Mouse (Mus musculus) ovary, postnatal 36 days (tissue): ENCODE data around the gene Fyn.

ENCODE experiments used
- DNase-seq: peaks from one replicate; pipeline ENCODE4 v3.0.0; 2022; ENCODE audit warnings: low spot score, mixed read lengths

Gene Fyn

DNA sequence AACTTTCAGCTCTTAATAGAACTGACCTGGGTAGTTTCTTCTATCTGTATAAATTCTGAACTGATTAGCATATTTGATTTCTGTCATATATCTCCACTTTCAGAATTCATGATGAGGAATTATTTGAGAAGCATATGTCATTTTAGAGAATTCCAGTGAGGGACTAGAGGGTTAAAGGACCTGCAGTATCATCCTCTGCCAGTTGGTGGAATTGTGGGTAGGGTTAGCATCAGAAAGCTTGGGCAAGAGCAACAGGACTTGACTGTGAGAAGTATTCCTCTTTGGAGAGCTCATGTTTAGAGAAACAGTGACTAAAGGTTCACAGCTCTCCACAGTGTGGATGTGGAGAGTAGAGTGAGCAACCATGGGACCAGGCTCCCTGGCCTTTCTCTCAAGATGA is 75.3 kb downstream of the Fyn start:
- no peak for DNase-seq

GRCm38 (mm10) chr10:39445870-39446269 is 77.2 kb downstream of the Fyn start:
- no peak for DNase-seq

DNA sequence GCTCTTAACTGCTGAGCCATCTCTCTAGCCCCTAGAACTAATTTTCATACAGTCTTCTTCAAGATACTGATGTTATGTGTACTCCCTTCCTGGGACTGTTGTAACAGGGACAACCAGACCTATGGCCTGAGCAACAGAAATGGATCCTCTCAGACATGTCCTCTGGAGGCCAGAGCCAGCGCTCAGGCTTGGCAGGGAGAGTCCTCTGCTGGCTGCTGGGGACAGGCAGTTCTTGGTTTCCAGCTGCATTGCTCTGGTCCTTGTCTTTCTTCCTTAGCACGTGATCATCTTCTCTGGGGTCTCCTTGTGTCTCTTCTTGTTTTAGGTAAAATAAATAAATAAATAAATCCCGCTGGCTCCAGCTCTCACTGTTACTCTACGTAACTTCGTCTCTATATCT is 78.1 kb downstream of the Fyn start:
- no peak for DNase-seq

DNA sequence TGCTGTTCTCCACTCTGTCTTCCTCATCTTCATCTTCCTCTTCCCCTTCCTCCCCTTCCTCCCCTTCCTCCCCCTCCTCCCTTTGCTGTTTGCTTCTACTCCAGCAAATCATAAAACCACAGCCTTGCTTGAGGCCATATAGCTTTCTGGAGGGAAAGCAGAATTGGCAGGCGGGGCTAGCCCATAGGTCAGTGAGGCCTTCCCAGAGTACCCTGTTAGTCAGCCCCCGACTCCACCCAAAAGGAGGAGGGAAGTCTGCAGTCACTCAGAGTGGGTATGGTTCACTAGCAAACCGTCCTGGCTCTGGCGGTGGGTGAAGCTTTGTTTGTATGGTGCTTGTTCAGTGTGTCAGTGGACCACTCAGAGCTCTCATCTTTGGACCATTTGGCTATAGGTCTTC is 80.5 kb downstream of the Fyn start:
- DNase-seq: no peak

- no peak for DNase-seq
Measured at GRCm38 (mm10) chr10:39450356-39450755, 81.7 kb downstream of the Fyn start.

- no peak for DNase-seq
Measured at GRCm38 (mm10) chr10:39451065-39451464, 82.4 kb downstream of the Fyn start.

DNA sequence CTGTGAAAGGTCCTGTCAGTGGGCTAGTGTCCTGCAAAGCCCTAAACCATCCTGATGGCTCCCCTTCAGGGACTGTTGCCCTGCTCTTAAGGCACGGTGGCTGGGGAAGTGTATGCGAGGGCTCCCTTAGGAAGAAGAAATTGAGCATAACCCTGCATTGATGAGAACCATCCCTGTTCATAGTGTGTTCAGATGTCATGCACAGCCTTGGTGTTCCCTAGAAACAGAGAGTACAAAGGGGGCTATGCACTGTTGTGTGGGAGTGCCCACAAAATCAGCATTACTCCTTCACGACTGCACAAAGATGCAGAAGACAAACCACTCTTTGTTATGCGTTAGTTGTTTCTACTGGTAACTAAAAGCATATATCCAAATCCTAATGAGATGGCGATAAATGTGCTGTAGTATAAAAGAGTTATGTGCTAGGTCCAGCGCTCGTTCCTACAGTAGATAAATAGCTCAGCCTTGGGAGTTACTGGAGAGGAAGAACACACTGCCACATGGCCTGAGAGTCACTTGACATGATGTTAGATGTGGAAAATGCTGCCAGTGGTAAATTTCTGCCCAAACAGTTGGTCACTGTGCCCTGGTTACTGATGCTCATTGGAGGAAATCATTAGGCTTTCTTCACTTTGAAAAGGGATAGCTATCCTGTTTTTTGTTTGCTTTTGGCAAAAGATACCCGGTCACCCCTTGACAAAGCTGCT is 83.4 kb downstream of the Fyn start:
- DNase-seq: no peak

- DNase-seq: no peak
Measured at GRCm38 (mm10) chr10:39455344-39455743, 86.7 kb downstream of the Fyn start.

DNA sequence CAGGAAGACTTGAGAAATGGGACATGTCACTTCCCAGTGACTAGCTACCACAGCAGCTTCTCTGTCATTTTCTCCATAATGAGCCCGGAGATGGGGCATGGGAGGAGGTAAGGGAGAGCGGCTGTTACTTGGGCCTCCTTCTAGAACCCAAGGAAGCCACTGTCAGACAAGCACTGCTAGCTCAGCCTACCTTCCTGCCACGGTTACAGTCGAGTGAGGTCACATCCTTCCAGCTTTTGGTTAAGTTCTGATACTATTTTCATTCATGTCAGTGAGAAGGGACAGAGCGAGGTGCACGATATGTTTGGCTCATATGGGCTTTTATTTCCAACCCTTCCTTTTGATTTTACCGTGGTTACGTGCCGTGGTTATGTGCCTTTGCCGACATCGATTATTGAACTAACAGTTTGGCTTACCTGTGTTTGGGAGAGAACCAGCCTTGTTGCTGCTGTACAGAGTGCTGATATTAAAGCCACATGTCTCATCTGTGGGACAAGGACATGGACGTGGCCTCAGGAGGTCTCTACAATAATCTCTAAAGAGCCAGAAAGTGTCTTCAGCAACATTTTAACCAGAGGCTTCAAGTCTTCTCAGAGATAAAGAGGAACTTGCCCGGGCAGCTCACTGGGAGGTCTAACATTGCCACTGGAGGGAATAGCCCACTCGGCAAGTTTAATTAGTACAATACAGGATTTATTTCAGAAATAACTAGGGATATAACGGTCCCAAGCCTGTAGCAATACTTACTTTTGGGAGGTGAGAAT is 87.4 kb downstream of the Fyn start:
- DNase-seq: no peak

DNA sequence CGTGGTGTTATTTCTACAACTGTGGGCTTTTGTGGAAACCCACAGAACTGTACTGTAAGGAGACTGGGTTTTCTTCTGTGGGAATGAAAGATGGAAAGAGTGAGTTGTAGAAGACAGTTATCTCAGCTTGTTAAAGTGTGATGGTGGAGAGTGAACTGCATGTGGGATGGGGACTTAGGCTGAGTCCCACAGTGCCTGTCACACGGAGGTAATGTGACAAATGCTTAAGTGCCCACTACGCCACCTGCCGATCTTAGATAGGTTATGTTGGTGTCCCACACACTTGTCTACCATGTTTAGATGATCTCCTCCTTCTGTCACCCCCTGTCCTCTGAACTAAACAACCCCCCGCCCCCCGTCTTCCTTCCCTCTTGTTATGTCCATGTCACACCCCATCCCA is 88.1 kb downstream of the Fyn start:
- DNase-seq: no peak

- DNase-seq: no peak
Measured at GRCm38 (mm10) chr10:39457281-39457680, 88.6 kb downstream of the Fyn start.

GRCm38 (mm10) chr10:39458766-39459699 is 90.4 kb downstream of the Fyn start:
- DNase-seq: no peak

GRCm38 (mm10) chr10:39460621-39461020 is 92.0 kb downstream of the Fyn start:
- DNase-seq: no peak

GRCm38 (mm10) chr10:39461909-39462308 is 93.3 kb downstream of the Fyn start:
- DNase-seq: no peak

GRCm38 (mm10) chr10:39462711-39463110 is 94.1 kb downstream of the Fyn start:
- DNase-seq: no peak

- DNase-seq: no peak
Measured at GRCm38 (mm10) chr10:39464383-39464782, 95.7 kb downstream of the Fyn start.

- DNase-seq: peak; percentile 30
Measured at GRCm38 (mm10) chr10:39467317-39467716, 98.7 kb downstream of the Fyn start.

DNA sequence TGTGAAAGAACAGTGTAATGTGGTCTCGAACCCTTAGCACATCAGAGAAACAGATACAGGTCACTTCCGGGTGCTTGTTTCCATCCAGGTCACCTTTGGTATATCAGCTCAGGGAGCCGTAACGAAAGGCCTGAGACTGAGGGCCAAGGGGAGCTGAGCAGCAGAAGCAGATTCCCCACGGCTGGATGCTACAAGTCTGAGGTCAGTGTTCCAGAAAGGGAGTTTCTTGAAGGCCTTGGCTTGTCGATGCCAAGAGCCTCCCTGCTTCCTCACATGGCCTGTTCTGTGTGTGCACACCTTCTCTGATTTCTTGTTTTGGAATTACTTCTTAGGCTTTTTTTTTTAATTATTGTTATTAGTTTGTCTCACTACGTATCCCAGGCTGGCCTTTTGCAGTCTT is 99.2 kb downstream of the Fyn start:
- no peak for DNase-seq

- no peak for DNase-seq
Measured at GRCm38 (mm10) chr10:39468576-39468975, 99.9 kb downstream of the Fyn start.

DNA sequence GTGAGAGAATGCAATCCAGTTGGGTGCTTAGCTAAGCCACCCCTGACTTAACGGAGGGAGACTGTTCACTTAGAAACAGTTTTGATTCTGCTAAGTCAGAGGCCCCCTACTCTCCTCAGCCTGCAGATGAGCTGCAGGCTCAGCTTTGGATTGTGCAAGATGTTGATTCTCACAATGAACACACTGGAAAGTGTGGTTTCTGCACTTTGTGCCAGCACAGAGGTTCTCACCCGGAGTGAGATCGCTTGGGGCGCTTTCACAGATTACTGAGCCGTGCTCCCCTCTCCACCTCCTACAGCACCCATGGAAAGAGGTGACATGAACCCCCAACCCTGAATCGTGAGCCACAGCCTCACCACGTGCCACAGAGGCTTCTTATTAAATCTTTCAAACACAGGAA is 100.7 kb downstream of the Fyn start:
- DNase-seq: no peak

DNA sequence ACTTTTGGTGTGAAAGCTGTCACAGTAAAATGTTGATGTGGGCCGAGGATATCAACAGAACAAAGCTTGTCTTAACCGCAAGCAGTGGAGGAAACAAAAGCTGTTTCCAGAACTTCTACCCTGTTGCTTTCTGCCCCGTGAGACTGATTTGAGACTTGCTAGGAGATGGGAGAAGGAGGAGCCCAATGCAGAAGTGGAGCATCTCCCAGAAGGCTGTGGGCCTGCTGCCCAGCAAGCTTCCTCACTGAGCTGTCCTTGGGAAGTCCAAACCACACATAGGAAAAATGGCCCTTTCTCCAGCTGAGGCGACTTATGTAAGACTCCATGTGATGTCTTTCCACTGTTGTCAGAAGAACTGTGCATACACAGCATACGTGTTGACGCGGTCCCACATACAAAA is 101.7 kb downstream of the Fyn start:
- no peak for DNase-seq

DNA sequence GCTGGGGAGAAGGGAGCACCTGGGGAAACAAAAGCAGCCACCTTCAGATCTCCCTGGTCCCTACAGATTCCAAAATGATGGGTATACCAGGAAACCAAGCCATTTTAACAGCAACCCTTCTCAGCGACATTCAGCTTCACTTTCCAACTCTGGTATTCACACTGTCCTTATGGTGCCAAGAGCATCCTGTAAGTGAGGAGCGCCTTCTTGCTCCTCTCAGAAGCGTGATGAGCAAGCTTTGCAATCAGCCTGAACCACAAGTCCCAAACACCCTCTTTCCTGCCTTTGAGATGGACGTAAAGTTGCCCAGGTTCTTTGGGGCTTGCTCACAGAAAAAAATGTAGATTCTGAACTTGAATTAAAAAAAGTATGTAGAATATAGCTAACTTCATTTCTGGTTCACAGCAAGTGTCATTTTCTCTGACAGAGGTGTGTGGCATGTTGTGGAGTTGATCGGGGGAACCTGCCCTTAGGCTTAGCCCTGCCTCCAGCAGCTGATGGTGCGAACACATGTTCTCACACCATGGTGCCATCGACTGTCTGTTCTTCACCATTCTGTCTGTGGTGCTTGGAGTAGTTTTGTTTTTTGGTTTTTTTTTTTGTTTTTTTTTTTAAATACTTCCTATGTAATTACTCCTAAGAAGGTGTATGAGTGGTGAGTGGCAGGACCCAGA is 102.5 kb downstream of the Fyn start:
- DNase-seq: no peak
